Comparison of ENCODE assay signal across 12 mouse cellular contexts in genomic region chr1:172617365-172618076, GRCm38 (mm10). TPM values are rescaled to one million over a fixed set of nuclear protein-coding genes. Genes with fewer than 3 reads are reported as not detected.
DNase-seq lines count a peak whose midpoint lies in the region; ATAC-seq and TF ChIP-seq lines count a peak whose summit lies in the region.
"Had no signal": no experiment of that assay in that cellular context is flagged by ENCODE, and none has a peak within 500 bp of the region (broad histone marks: within the 10 kb centered on the region; RNA-seq: fewer than 3 reads in every experiment).

No protein-coding gene starts in this region.

- H3K9me3 ChIP-seq in kidney, embryonic 15.5 days (replicated peaks): no peaks in the 10 kb centered on the region
- no peaks in the 10 kb centered on the region for H3K9me3 ChIP-seq in embryonic facial prominence, embryonic 15.5 days (replicated peaks)
- no peaks in the 10 kb centered on the region for H3K9me3 ChIP-seq in intestine, postnatal 0 days (ENCODE audit: control insufficient read depth)
- no peaks in the 10 kb centered on the region for H3K9me3 ChIP-seq in neural tube, embryonic 14.5 days (ENCODE audit: control insufficient read depth, low read length)

- peaks cover 28% of the 10 kb centered on the region for H3K4me1 ChIP-seq in kidney, embryonic 15.5 days
- H3K4me1 ChIP-seq in embryonic facial prominence, embryonic 15.5 days: peaks cover 15% of the 10 kb centered on the region
- no peaks in the 10 kb centered on the region for H3K4me1 ChIP-seq in intestine, postnatal 0 days (replicated peaks; ENCODE audit: control insufficient read depth, insufficient read depth, low read length)
- H3K4me1 ChIP-seq in neural tube, embryonic 14.5 days (ENCODE audit: control insufficient read depth, insufficient read depth, low read length): peaks cover 15% of the 10 kb centered on the region; the same call in 1 of the 2 replicates

- H3K9ac ChIP-seq in kidney, embryonic 15.5 days: no peak overlapping the region
- H3K9ac ChIP-seq in embryonic facial prominence, embryonic 15.5 days: no peak overlapping the region
- no peak overlapping the region for H3K9ac ChIP-seq in intestine, postnatal 0 days (ENCODE audit: low read depth, low read length)
- H3K9ac ChIP-seq in neural tube, embryonic 14.5 days (replicated peaks; ENCODE audit: low read depth, low read length): no peak overlapping the region

- WGBS in kidney, embryonic 15.5 days: 12% methylated on average over 14 of the region's 14 CpGs
- 16% methylated on average over 14 of the region's 14 CpGs for WGBS in embryonic facial prominence, embryonic 15.5 days
- 33% methylated on average over 14 of the region's 14 CpGs for WGBS in intestine, postnatal 0 days
- WGBS in neural tube, embryonic 14.5 days: 3% methylated on average over 14 of the region's 14 CpGs

- TF ChIP-seq CTCF in intestine, postnatal 0 days (IDR thresholded peaks at IDR 0.05; ENCODE audit: low read depth): no peak

- ATAC-seq in kidney, embryonic 15.5 days (replicated peaks; ENCODE audit: low FRiP score): peak; percentile 59
- ATAC-seq in embryonic facial prominence, embryonic 15.5 days (ENCODE audit: insufficient number of reproducible peaks, low FRiP score, low TSS enrichment, low read depth): no peak
- ATAC-seq in intestine, postnatal 0 days: no peak
- peak; percentile 68; the same call in 1 of the 2 replicates for ATAC-seq in neural tube, embryonic 14.5 days (ENCODE audit: low read depth)

- H3K4me2 ChIP-seq in kidney, embryonic 15.5 days: peak overlapping the region; percentile 69
- H3K4me2 ChIP-seq in embryonic facial prominence, embryonic 15.5 days (replicated peaks): peak overlapping the region; percentile 61
- H3K4me2 ChIP-seq in intestine, postnatal 0 days (replicated peaks; ENCODE audit: low read depth): 0 out of 2 replicates have a peak overlapping the region, but pooled peaks have one; percentile 40
- H3K4me2 ChIP-seq in neural tube, embryonic 14.5 days (ENCODE audit: low read depth, low read length): peak overlapping the region; percentile 65

- DNase-seq in kidney, adult 18-20 months: no peak
- no peak for DNase-seq in frontal cortex, adult 2 months (ENCODE audit: extremely low spot score in 1 of 2, low spot score in 1 of 2)
- DNase-seq in testis, postnatal 10 days (ENCODE audit: low spot score): no peak
- no peak for DNase-seq in left cerebral cortex, adult 18-20 months (ENCODE audit: low spot score in 2 of 2)
- DNase-seq: thymus, adult 18-20 months had no signal

- peak overlapping the region; percentile 32 for H3K4me3 ChIP-seq in kidney, embryonic 15.5 days (replicated peaks)
- peak overlapping the region; percentile 31 for H3K4me3 ChIP-seq in embryonic facial prominence, embryonic 15.5 days (replicated peaks)
- H3K4me3 ChIP-seq in intestine, postnatal 0 days (ENCODE audit: low read depth, low read length): no peak overlapping the region
- peak overlapping the region; percentile 38 for H3K4me3 ChIP-seq in neural tube, embryonic 14.5 days (ENCODE audit: low read depth, low read length)

- H3K36me3 ChIP-seq in kidney, embryonic 15.5 days: no peaks in the 10 kb centered on the region
- H3K36me3 ChIP-seq in embryonic facial prominence, embryonic 15.5 days: no peaks in the 10 kb centered on the region
- no peaks in the 10 kb centered on the region for H3K36me3 ChIP-seq in intestine, postnatal 0 days (ENCODE audit: control insufficient read depth, insufficient read depth)
- no peaks in the 10 kb centered on the region for H3K36me3 ChIP-seq in neural tube, embryonic 14.5 days (ENCODE audit: control insufficient read depth, insufficient read depth, low read length)

- 0 out of 2 replicates have a peak, but pooled peaks cover 4% of the 10 kb centered on the region for H3K27me3 ChIP-seq in kidney, embryonic 15.5 days
- no peaks in the 10 kb centered on the region for H3K27me3 ChIP-seq in embryonic facial prominence, embryonic 15.5 days
- H3K27me3 ChIP-seq in intestine, postnatal 0 days (replicated peaks; ENCODE audit: control insufficient read depth, insufficient read depth, low read length): 0 out of 2 replicates have a peak, but pooled peaks cover 4% of the 10 kb centered on the region
- no peaks in the 10 kb centered on the region for H3K27me3 ChIP-seq in neural tube, embryonic 14.5 days (ENCODE audit: control insufficient read depth, insufficient read depth, low read length)

- H3K27ac ChIP-seq in kidney, embryonic 15.5 days: no peak overlapping the region
- H3K27ac ChIP-seq in embryonic facial prominence, embryonic 15.5 days (replicated peaks): no peak overlapping the region
- no peak overlapping the region for H3K27ac ChIP-seq in intestine, postnatal 0 days (ENCODE audit: low read depth, low read length)
- no peak overlapping the region for H3K27ac ChIP-seq in neural tube, embryonic 14.5 days (ENCODE audit: low read depth, low read length)

RNA-seq across cellular contexts. Expression of gene Fcrl6, which starts 15.2 kb away (rescaled TPM):
- not detected in 2 replicates for polyA plus RNA-seq in kidney, embryonic 15.5 days (2015; fragmentation: Nextera tagmentation; extraction: Ambion mirVana)
- polyA plus RNA-seq in embryonic facial prominence, embryonic 15.5 days (2015; fragmentation: Nextera tagmentation; extraction: Ambion mirVana): 0.28 and 0.32 TPM in 2 replicates
- not detected in 2 replicates for polyA plus RNA-seq in intestine, postnatal 0 days (2015; fragmentation: Nextera tagmentation; extraction: Ambion mirVana)
- 0.17 and 0.21 TPM in 2 replicates for polyA plus RNA-seq in neural tube, embryonic 14.5 days (2014; fragmentation: Nextera tagmentation; extraction: Ambion mirVana)
- polyA plus RNA-seq in frontal cortex, adult 2 months (2012; rRNA removed): 0.06 and 0.13 TPM in 2 replicates
- not detected for total RNA-seq in left cerebral cortex, adult 18-20 months (2021)
- total RNA-seq: adrenal gland, postnatal 14 days; left cerebral cortex, postnatal 10 days had no signal

RNA-seq across cellular contexts. Expression of gene Dusp23, which starts 15.2 kb away (rescaled TPM):
- polyA plus RNA-seq in kidney, embryonic 15.5 days (2015; fragmentation: Nextera tagmentation; extraction: Ambion mirVana): 15.4 and 17.2 TPM in 2 replicates
- polyA plus RNA-seq in embryonic facial prominence, embryonic 15.5 days (2015; fragmentation: Nextera tagmentation; extraction: Ambion mirVana): 13.4 and 13.7 TPM in 2 replicates
- 18.9 and 19.7 TPM in 2 replicates for polyA plus RNA-seq in intestine, postnatal 0 days (2015; fragmentation: Nextera tagmentation; extraction: Ambion mirVana)
- polyA plus RNA-seq in neural tube, embryonic 14.5 days (2014; fragmentation: Nextera tagmentation; extraction: Ambion mirVana): 17.9 and 18.7 TPM in 2 replicates
- 14.7 and 15.8 TPM in 2 replicates for polyA plus RNA-seq in frontal cortex, adult 2 months (2012; rRNA removed)
- 1 to 10 TPM; 4.1 to 6.1 TPM for total RNA-seq in left cerebral cortex, adult 18-20 months (2021)
- total RNA-seq: neutrophil, adult 5-6 weeks had no signal

RNA-seq across cellular contexts. Expression of gene Slamf8, which starts 27.2 kb away (rescaled TPM):
- 0.10 and 0.17 TPM in 2 replicates for polyA plus RNA-seq in kidney, embryonic 15.5 days (2015; fragmentation: Nextera tagmentation; extraction: Ambion mirVana)
- polyA plus RNA-seq in embryonic facial prominence, embryonic 15.5 days (2015; fragmentation: Nextera tagmentation; extraction: Ambion mirVana): 0.29 TPM in 1 of 2 replicates, not detected in the other
- polyA plus RNA-seq in intestine, postnatal 0 days (2015; fragmentation: Nextera tagmentation; extraction: Ambion mirVana): 0.27 and 0.52 TPM in 2 replicates
- not detected in 2 replicates for polyA plus RNA-seq in neural tube, embryonic 14.5 days (2014; fragmentation: Nextera tagmentation; extraction: Ambion mirVana)
- polyA plus RNA-seq in frontal cortex, adult 2 months (2012; rRNA removed): 0.28 and 0.44 TPM in 2 replicates
- total RNA-seq in left cerebral cortex, adult 18-20 months (2021): not detected
- total RNA-seq: adrenal gland, postnatal 14 days; left cerebral cortex, postnatal 10 days had no signal

Comparison
In these comparisons a context has a peak if more than half of its experiments do, and no peak if none do; other contexts are left out.
1. ATAC-seq: peak in kidney, embryonic 15.5 days (single experiment) and neural tube, embryonic 14.5 days (single experiment); none in embryonic facial prominence, embryonic 15.5 days (single experiment) and intestine, postnatal 0 days (single experiment).
2. Peak in every context shown above with its lines, with median percentiles within 50 percentile points of each other: H3K4me2 ChIP-seq.